Mouse (Mus musculus): Measurements from ENCODE around the gene Prkcsh. TPM values are rescaled to one million over a fixed set of nuclear protein-coding genes. Genes with fewer than 3 reads are reported as not detected.

The Prkcsh gene
- polyA plus RNA-seq (2016; fragmentation: Nextera tagmentation; extraction: Ambion mirVana), result 104 and 109 TPM in 2 replicates

DNA sequence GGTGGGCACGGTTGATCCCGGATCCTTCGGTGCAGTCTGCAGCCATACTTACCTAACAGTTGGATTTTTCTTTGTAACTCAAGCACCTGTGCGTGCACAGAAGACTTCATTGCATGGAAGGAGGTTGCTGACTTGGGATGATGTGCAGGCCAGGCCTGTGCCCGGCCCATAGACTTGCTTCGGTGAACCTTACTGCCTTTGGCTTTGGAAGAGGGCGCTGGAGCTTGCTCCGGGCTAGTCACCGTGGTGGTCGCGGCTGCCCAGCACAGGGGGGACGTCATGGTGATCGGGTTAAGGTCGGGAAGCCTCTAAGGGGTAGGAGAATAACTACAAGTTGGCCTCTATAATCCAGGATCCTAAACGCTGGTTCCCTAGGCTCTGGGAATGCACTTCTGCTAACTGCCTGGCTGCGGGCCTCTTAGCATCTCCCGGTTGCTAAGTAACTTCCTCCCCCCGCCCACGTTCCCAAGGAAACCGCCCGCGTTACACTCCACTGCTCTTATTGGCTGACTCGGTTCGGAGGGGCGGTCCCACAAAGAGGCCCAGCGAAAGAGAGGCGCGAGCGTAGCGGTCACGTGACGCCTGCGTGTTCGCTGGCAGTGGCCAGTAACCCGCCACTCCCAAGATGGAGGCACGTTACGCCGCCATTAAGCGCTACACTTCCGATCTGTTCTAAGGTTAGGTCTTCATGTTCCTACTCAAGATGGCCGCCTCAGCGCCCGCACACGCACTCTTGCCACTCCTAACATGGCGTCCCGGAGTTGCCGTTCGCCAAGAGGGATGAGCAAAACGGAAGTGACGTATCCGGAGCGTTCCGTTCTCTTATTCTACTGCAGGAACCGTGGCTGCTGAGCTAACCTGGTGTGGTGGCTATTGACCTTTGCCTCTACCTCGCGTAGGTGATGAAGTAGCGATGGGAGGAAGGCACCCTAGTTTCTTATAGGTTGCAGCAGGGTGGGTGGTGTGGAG, at the start of gene Prkcsh, which contains the start of gene Ccdc151:
Prkcsh (plus strand) TSS at position 613 of the 969 bp plus-strand sequence.
Ccdc151 (minus strand) TSS at position 441 of the 969 bp plus-strand sequence.
- peak; percentile 99 for ATAC-seq (ENCODE audit: low FRiP score, low read depth)

DNA sequence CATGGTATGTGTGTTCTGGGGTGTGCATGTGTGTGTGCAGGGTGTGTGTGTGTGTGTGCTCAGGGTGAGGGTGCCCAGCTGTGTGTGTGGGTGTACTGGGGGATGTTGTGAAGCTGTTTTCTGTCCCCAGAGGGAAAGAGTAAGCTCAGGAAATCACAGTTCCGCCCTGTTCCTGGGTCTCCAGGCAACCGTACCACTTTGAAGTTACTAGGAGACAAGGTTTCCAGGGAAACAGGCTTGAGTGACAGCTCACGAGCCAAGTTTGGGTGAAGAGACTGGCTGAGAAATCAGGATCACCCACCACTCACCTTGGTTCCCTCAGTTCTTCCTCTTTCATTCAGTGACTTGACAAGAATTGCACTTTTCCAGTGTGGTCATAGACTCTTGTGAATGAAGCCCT, 49.0 kb upstream of the Prkcsh start:
- Histone ChIP-seq H3K27ac (no peak overlapping the region), H3K4me3 (no peak overlapping the region), H3K4me1 (peaks cover 7% of the 10 kb centered on the region; the same call in 1 of the 2 replicates), H3K9ac (no peak overlapping the region), H3K36me3 (no peaks in the 10 kb centered on the region), H3K9me3 (no peaks in the 10 kb centered on the region), H3K4me2 (replicated peaks) (no peak overlapping the region), H3K27me3 (replicated peaks) (peaks cover 3% of the 10 kb centered on the region; the same call in 1 of the 2 replicates)
- no peak for ATAC-seq (ENCODE audit: low FRiP score, low read depth)
- WGBS, result 11% methylated on average over 3 of the region's 3 CpGs

More for the DNA sequence above, at the start of gene Prkcsh, which contains the start of gene Ccdc151:
- H3K4me1 ChIP-seq, result peaks cover 26% of the 10 kb centered on the region
- peak within 1 kb of the TSS; percentile 51; the same call in 1 of the 2 replicates for H3K27ac ChIP-seq
- peaks cover 29% of the 10 kb centered on the region for H3K36me3 ChIP-seq
- no peaks in the 10 kb centered on the region for H3K9me3 ChIP-seq
- H3K9ac ChIP-seq, result peak within 1 kb of the TSS; percentile 69
- H3K27me3 ChIP-seq (replicated peaks), result no peaks in the 10 kb centered on the region
- 6% methylated on average over 57 of the region's 57 CpGs for WGBS
- H3K4me2 ChIP-seq (replicated peaks), result peak within 1 kb of the TSS; percentile 89
- H3K4me3 ChIP-seq, result peak within 1 kb of the TSS; percentile 65

DNA sequence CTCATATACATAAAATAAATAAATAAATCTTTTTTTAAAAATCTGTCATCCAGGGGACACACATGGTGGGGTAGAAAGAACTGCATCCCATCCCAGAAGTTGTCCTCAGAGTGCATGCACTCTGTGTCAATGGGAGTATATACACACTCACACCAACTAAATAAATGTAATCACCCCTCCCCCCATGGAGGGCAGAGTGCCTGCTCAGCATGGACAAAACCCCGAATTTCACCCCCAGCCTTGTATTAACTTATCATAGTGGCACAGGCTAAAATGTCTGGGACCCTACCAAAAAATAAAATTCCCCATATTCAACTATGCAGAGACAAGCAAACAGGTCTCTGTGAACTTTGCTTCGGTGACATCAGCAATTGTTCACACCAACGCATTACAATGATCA, 48.0 kb upstream of the Prkcsh start:
- H3K4me3 ChIP-seq, result no peak overlapping the region
- peak overlapping the region; percentile 60 for H3K4me2 ChIP-seq (replicated peaks)
- ATAC-seq (ENCODE audit: low FRiP score, low read depth), result no peak
- H3K27me3 ChIP-seq (replicated peaks), result peaks cover 8% of the 10 kb centered on the region
- no peak overlapping the region for H3K27ac ChIP-seq
- WGBS, result 77% methylated on average over 3 of the region's 3 CpGs
- H3K4me1 ChIP-seq, result peaks cover 7% of the 10 kb centered on the region; the same call in 1 of the 2 replicates
- no peaks in the 10 kb centered on the region for H3K9me3 ChIP-seq
- H3K36me3 ChIP-seq, result no peaks in the 10 kb centered on the region
- H3K9ac ChIP-seq, result no peak overlapping the region

DNA sequence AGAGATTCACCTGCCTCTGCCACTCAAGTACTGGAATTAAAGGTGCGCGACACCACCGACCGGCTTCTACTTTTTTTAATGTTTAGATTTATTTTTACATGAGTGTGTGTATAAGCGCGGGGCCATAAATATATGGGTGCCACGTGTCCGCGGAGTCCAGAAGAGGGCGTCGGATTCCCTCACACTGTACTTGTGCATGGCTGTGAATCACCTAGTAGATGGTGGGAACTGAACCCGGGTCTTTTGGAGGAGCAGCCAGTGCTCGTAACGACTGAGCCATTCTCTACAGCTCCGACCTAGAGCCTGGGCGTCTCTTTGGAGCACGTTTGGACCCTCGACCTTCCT, 47.4 kb upstream of the Prkcsh start:
- H3K9me3 ChIP-seq, result no peaks in the 10 kb centered on the region
- H3K27me3 ChIP-seq (replicated peaks), result peaks cover 13% of the 10 kb centered on the region
- 3% methylated on average over 18 of the region's 18 CpGs for WGBS

DNA sequence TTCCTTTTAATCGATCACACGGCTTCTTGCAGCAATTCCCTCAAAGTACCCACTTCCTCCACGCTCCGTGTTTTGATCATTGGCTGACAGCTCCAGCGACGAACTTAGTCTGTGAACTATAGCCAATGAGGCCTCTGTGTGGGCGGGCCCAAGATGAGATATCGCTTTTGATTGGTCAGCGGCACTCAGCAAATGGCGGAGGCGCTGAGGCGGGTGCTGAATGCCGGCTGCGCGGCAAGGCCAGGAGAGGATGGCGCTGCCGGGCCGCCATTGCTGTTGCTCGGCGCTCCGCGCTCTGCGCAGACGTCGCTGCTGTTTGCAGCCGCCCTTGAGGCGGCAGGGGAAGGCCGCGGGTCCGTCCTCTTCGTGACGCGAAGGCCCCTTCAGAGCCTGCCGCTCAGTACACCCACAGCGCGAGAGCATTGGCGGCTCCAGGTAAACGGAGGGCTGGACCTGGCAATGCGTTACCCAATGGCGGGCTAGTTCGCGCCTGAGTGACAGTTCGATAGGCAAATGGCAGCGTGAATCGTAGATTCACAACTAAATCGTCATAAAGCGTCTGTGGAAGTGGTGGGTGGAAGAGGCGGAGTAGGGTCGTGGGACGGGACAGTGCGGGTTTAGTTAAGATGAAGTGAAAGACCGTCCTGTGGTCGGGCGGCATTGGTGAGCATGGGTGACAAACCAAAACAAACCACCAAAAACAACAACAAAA, 46.9 kb upstream of the Prkcsh start, which contains the start of gene Swsap1:
Swsap1 (plus strand) TSS at position 186 of the 712 bp plus-strand sequence.
- Histone ChIP-seq H3K9ac (peak within 1 kb of the TSS; percentile 78), H3K27me3 (replicated peaks) (peaks cover 19% of the 10 kb centered on the region)

More for the DNA sequence above, 47.4 kb upstream of the Prkcsh start:
- no peaks in the 10 kb centered on the region for H3K36me3 ChIP-seq
- peak; percentile 69 for ATAC-seq (ENCODE audit: low FRiP score, low read depth)
- peak overlapping the region; percentile 60 for H3K4me2 ChIP-seq (replicated peaks)
- H3K4me1 ChIP-seq, result peaks cover 7% of the 10 kb centered on the region; the same call in 1 of the 2 replicates
- H3K4me3 ChIP-seq, result peak overlapping the region; percentile 67
- H3K9ac ChIP-seq, result no peak overlapping the region
- H3K27ac ChIP-seq, result 0 out of 2 replicates have a peak overlapping the region, but pooled peaks have one; percentile 57

DNA sequence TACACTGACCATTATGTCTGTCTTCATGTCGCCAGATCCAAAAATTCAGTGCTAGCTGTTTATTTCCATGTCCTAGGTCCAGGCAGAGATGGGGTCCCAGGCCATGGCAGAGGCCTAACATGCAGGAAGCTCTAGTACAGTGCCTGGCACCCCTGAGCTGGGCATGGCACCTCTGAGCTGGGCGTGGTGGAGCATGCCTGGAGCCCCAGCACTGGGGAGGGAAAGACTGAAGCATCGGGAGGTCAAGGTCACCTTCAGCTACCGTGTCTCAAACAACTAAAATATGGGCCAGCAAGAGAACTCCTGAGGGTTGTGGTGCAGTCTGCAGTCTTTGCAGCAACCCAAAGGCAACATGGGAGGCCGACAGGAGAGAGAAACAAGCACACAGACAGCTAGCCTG, 44.2 kb upstream of the Prkcsh start:
- no peaks in the 10 kb centered on the region for H3K36me3 ChIP-seq
- H3K9ac ChIP-seq, result no peak overlapping the region
- 84% methylated on average over 5 of the region's 5 CpGs for WGBS
- no peak overlapping the region for H3K4me3 ChIP-seq
- H3K27me3 ChIP-seq (replicated peaks), result peaks cover 45% of the 10 kb centered on the region
- peaks cover 36% of the 10 kb centered on the region for H3K4me1 ChIP-seq
- no peaks in the 10 kb centered on the region for H3K9me3 ChIP-seq
- ATAC-seq (ENCODE audit: low FRiP score, low read depth), result no peak
- H3K4me2 ChIP-seq (replicated peaks), result no peak overlapping the region
- no peak overlapping the region for H3K27ac ChIP-seq

More for the DNA sequence above, 46.9 kb upstream of the Prkcsh start, which contains the start of gene Swsap1:
- Histone ChIP-seq H3K36me3 (no peaks in the 10 kb centered on the region), H3K4me3 (peak within 1 kb of the TSS; percentile 67), H3K4me1 (peaks cover 11% of the 10 kb centered on the region; the same call in 1 of the 2 replicates), H3K27ac (peak within 1 kb of the TSS; percentile 78), H3K9me3 (no peaks in the 10 kb centered on the region), H3K4me2 (replicated peaks) (peak within 1 kb of the TSS; percentile 60)
- under 1% methylated on average over 54 of the region's 54 CpGs for whole genome bisulfite sequencing
- ATAC-seq (ENCODE audit: low FRiP score, low read depth), result peak; percentile 98

DNA sequence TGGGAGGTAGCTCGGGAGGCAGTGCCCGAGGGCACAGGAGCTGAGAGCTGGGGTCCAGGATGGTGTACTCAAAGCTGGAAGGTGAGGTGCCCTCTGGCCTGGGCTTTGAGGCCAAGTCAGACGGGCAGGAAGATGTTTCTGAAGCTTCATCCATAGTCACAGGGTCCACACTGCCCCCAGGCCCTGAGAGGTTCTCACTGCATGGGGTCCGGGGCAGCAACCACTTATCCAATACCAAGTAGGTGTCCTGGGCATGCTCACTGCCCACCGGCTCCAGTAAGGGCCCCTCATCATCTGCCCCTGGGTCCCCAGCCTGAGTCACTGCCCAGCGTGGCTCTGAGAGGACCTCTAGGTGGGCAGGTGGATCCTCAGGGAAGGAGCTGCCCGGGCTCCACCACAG, 43.4 kb upstream of the Prkcsh start:
- ATAC-seq (ENCODE audit: low FRiP score, low read depth), result no peak
- H3K9me3 ChIP-seq, result no peaks in the 10 kb centered on the region
- 89% methylated on average over 7 of the region's 7 CpGs for WGBS
- H3K9ac ChIP-seq, result no peak overlapping the region
- H3K4me1 ChIP-seq, result peaks cover 40% of the 10 kb centered on the region
- no peak overlapping the region for H3K4me3 ChIP-seq
- no peak overlapping the region for H3K4me2 ChIP-seq (replicated peaks)
- no peak overlapping the region for H3K27ac ChIP-seq
- no peaks in the 10 kb centered on the region for H3K36me3 ChIP-seq
- peaks cover 47% of the 10 kb centered on the region for H3K27me3 ChIP-seq (replicated peaks)

DNA sequence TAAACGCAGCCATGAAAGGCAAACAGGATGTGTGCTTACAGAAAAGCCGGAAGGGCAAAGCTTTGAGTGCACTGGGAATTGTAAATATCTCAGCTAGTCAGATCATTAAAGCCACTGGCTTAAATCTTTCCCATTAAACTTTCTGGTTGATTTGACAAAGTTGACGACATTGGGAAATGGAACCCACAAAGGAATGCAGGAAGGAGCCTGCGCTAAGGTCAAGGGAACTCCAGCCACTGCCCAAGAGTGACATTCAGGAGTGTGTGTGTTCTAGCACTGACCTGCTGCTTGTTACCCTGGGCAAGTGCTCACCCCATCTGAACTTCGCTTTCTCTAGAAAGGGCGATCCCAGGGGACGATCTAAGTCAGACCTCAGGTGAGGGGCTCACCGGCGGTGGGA, 42.5 kb upstream of the Prkcsh start:
- H3K27me3 ChIP-seq (replicated peaks), result peaks cover 47% of the 10 kb centered on the region
- H3K4me1 ChIP-seq, result peaks cover 40% of the 10 kb centered on the region
- 52% methylated on average over 9 of the region's 9 CpGs for WGBS
- no peak overlapping the region for H3K27ac ChIP-seq
- H3K9ac ChIP-seq, result no peak overlapping the region
- H3K36me3 ChIP-seq, result no peaks in the 10 kb centered on the region
- no peak for ATAC-seq (ENCODE audit: low FRiP score, low read depth)
- H3K4me3 ChIP-seq, result no peak overlapping the region
- peak overlapping the region; percentile 30; the same call in 1 of the 2 replicates for H3K4me2 ChIP-seq (replicated peaks)
- H3K9me3 ChIP-seq, result no peaks in the 10 kb centered on the region

DNA sequence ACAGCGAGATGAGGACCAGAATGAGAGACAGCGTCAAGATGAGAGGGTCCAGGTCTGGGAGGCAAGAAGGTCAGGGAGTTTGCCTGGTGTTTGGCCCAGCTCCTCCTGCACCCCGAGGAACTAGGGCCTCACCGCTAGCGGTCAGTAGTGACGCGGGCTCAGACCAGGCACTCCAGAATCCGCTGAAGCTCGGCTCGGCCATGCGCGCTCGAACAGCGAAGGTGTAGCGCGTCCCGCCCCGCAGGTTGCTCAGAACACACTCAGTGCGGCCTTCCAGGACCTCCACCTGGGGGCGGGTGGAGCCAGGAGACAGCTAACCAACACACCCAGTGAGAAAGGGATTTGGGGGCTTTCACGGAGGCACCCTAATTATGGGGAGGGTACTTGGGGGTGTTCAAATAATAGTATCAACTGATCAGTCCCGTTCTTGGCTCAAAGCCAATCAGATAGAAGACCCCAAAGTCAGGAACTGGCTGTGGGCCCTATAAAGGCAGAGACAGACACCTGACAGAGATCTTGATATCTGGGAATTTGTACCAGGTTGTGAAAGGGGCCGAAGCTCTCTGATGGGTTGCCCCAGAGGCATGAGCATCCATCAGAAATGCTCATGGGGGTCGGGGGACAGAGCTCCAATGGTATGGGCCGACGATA, 41.9 kb upstream of the Prkcsh start:
- H3K9ac ChIP-seq, result 0 out of 2 replicates have a peak overlapping the region, but pooled peaks have one; percentile 29
- H3K9me3 ChIP-seq, result no peaks in the 10 kb centered on the region
- H3K4me3 ChIP-seq, result no peak overlapping the region
- peak overlapping the region; percentile 30 for H3K4me2 ChIP-seq (replicated peaks)
- H3K4me1 ChIP-seq, result peaks cover 40% of the 10 kb centered on the region
- H3K27ac ChIP-seq, result no peak overlapping the region
- peaks cover 47% of the 10 kb centered on the region for H3K27me3 ChIP-seq (replicated peaks)
- no peaks in the 10 kb centered on the region for H3K36me3 ChIP-seq
- ATAC-seq (ENCODE audit: low FRiP score, low read depth), result no peak
- WGBS, result 9% methylated on average over 26 of the region's 26 CpGs

DNA sequence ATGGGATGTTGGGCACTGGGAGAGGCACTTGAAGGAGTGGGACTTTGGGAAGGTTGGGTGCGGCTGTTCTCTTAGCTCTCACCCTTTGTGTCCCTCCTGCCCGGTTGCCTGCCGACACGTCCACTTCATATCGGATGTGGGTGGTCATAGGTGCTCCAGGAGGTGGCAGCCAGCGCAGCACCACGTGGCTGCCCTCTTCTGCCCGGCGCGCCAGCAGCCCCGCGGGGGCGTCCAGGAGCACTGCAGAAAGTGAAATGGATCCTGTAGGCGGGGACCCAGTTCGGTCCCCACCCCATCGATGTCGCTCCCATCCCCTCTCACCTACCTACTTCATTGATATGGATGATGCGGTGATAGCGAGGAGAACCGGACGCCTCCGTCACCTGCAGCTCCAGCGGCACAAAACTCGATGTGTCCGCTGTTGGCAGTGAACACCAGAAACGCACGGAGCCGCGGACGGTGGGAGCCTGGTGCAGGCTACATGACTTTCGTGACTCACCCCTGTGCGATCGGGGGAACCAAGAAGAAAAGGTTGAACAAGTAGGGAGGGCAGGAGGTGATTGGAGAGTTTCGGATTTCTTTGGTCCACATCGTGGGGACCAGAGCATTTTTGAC, 41.1 kb upstream of the Prkcsh start:
- H3K27ac ChIP-seq, result no peak overlapping the region
- H3K9me3 ChIP-seq, result no peaks in the 10 kb centered on the region
- H3K27me3 ChIP-seq (replicated peaks), result peaks cover 47% of the 10 kb centered on the region
- peak overlapping the region; percentile 70 for H3K4me2 ChIP-seq (replicated peaks)
- no peaks in the 10 kb centered on the region for H3K36me3 ChIP-seq
- ATAC-seq (ENCODE audit: low FRiP score, low read depth), result no peak
- peak overlapping the region; percentile 27; the same call in 1 of the 2 replicates for H3K4me3 ChIP-seq
- 1% methylated on average over 35 of the region's 35 CpGs for whole genome bisulfite sequencing
- H3K4me1 ChIP-seq, result peaks cover 37% of the 10 kb centered on the region
- no peak overlapping the region for H3K9ac ChIP-seq

DNA sequence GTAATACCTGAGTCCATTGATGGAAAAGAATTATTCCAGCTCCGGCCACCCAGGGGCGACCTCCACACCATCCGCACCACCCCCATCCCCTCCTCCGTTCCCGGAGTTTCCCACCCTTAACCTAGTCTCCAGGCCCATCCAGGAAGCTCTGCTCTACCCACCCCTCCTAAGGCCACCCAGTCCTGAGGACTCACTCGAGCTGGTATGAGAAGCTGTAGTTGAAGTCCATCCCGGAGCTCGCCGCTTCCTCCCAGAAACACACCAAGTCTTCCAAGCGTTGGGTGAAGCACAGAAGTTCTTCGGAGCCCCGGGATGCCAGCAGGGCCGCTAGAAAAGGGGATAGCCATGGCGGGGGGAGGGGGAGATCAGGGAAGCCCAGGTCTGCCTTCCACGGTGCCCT, 40.6 kb upstream of the Prkcsh start:
- H3K4me1 ChIP-seq, result peaks cover 34% of the 10 kb centered on the region
- H3K27me3 ChIP-seq (replicated peaks), result peaks cover 47% of the 10 kb centered on the region
- 0 out of 2 replicates have a peak overlapping the region, but pooled peaks have one; percentile 29 for H3K9ac ChIP-seq
- H3K36me3 ChIP-seq, result no peaks in the 10 kb centered on the region
- H3K27ac ChIP-seq, result no peak overlapping the region
- H3K4me3 ChIP-seq, result peak overlapping the region; percentile 27
- H3K9me3 ChIP-seq, result no peaks in the 10 kb centered on the region
- ATAC-seq (ENCODE audit: low FRiP score, low read depth), result peak; percentile 41
- WGBS, result under 1% methylated on average over 15 of the region's 15 CpGs
- H3K4me2 ChIP-seq (replicated peaks), result peak overlapping the region; percentile 70
